Mouse (Mus musculus) naive thymus-derived CD4-positive, alpha-beta T cell, adult 2 months (primary cell): ENCODE results near the gene Fosl1.
"Not testable (repeated sequence)": the region's sequence is repeated elsewhere in the genome, so short reads cannot be mapped to it uniquely, and the experiment has no call there.

Experiments used
- DNase-seq: peaks from one replicate; pipeline ENCODE4 v3.0.0-alpha.2; 2011; ENCODE audit warnings: low read depth

Fosl1 gene

DNA sequence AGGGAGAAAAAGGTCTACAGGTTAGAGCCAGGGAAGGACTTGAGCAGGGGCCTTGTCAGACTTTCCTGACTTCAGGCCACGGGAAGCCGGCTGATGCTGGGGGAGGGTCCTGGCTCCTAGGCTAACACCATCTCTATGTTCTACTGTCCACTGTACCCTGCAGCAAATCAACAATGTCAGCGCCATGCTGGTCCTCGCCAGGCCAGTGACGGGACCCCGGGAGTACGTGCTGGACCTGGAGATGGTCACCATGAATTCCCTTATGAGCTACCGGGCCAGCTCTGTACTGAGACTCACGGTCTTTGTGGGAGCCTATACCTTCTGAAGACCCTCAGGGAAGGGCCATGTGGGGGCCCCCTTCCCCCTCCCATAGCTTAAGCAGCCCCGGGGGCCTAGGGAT, 34.1 kb downstream of the Fosl1 start:
- DNase-seq, result no peak

DNA sequence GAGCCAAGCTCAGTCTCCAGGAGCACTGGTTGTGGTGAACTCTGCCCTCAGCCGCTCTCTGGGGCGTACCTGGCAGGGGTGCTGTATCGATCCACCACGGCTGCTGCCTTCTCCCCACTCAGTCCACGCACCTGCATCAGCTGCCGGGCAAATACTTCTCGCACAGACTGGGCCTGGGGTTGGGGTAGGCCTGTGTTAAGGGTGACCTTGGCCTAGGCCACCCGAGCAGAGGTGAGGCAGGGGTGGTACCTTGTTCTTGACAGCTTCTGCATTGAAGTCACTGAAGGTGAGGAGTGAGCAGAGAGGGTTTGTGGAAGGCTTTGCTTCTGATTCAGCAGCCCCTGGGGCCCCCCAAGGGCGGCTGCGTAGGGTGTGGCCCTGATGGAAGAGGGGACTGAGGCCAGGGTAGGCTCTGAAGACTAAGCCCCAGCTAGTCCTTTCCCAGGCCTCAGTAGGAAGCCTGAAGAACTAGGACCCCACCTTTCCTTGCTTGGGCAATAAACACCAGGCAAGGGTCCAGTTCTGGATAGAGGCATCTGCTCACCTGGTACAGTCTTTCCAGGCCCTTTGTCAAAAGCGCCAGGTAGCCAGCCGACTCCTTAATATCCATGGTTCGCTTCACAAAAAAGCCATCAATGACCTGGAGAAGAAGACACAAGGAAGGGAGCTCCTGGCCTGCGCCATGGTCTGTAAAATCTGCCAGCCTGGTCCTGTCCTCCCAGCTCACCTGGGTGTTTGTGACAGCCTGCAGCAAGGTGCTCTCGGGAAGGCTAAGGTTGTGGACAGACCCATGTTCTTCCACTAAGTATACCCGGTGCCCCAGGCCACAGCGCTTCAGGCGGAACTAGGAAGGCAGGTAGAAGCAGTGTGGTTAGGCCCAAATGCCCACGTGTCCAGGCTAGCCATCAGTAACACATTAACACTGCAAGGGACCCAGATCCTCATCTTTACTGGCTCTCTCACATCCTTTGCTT, 36.3 kb downstream of the Fosl1 start:
- no peak for DNase-seq

- no peak for DNase-seq
These were observed 37.1 kb downstream of the Fosl1 start for GRCm38 (mm10) chr19:5484496-5484895.

DNA sequence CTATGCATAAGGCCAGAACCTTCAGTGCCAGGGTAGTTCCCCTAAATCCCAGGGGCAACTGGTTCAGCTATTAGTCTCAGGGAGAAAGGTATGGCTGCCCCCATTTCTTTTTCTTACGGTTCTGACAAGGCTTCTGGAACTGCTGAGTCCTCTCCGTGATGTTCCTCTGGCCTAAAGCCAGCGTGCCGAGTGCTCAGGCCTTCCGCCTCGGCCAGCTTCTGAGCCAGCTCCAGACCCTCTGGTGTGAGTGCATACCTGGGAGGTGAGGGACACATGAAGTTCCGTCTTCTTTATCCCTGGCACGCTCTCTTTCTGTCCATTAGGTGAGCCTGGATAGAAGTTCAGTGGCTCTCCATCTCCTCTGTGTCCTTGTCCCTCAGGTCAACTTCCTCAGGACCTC, 38.0 kb downstream of the Fosl1 start:
- no peak for DNase-seq

- no peak for DNase-seq
These were observed 38.5 kb downstream of the Fosl1 start for GRCm38 (mm10) chr19:5485821-5486220.

- DNase-seq, result no peak
These were observed 38.9 kb downstream of the Fosl1 start for GRCm38 (mm10) chr19:5486286-5486685.

GRCm38 (mm10) chr19:5486771-5487170, 39.4 kb downstream of the Fosl1 start:
- DNase-seq, result no peak

- peak; percentile 97 for DNase-seq
These were observed 40.6 kb downstream of the Fosl1 start, which contains the start of gene Mus81 for GRCm38 (mm10) chr19:5487768-5488550. Gene Mus81 (minus strand): TSS chr19:5488402.

DNA sequence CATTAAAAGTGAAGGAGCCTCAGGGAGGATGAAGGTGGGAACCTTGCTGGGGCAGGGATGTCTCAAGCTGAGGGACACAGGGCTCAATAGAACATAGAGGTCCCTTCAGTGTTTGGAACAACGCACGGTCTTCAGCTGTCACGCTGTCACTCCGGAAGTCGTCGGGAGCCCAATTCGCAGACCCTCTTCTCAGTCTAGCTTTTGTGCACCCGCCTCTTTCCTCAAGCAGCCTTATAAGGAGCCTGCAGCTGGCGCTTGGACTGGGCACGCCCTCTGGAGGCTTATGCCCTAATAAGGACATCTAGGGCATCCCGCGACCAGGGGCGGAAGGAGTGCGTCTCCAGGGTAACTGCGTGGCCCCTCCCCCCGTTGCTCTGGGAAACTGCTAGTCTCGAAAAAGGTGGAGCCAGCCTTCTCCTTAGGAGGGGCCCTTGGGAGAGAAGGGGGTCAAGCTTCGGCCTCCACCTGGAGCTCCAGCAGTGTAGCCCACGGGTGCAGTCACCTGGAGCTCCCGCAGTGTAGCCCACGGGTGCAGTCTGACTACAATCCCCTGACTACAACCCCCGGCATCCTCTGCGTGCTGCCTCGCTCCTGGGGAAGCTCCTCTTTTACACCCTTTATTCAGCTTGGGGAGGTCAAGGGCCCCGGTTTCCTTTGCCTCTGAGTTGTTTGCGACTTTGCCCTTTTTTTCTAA, 41.7 kb downstream of the Fosl1 start:
- DNase-seq, result peak; percentile 96

DNA sequence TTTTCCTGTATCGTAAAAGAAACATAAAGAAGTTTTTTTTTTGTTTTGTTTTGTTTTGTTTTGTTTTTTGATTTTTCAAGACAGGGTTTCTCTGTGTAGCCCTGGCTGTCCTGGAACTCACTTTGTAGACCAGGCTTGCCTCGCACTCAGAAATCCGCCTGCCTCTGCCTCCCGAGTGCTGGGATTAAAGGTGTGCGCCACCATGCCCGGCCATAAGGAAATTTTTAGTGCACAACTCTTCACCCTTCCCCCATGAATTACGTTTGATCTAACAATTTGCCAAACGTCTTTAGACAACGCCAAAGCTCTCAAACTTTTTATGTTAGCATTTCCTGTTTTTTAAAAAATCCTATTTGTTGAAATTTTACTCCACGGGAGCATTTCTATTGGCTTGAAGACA, 42.4 kb downstream of the Fosl1 start:
- not testable (repeated sequence) for DNase-seq

- DNase-seq, result peak; percentile 95
These were observed 43.1 kb downstream of the Fosl1 start, which contains the start of gene Cfl1 for GRCm38 (mm10) chr19:5490313-5490897. Gene Cfl1 (plus strand): TSS chr19:5490455.

- peak; percentile 92 for DNase-seq
These were observed 43.8 kb downstream of the Fosl1 start for GRCm38 (mm10) chr19:5490898-5491708.

- no peak for DNase-seq
These were observed 45.3 kb downstream of the Fosl1 start for GRCm38 (mm10) chr19:5492641-5493040.

DNA sequence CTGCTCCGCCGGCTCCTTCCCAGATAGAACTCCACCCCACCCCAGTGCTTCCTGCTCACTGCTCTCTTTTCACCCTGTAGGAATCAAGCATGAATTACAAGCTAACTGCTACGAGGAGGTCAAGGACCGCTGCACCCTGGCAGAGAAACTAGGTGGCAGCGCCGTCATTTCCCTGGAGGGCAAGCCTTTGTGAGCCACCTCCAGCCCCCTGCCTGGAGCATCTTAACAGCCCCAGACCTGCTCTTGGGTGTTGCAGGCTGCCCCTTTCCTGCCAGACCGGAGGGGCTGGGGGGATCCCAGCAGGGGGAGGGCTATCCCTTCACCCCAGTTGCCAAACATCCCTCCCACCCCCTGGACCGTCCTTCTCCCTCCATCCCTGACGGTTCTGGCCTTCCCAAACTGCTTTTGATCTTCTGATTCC, 46.0 kb downstream of the Fosl1 start:
- DNase-seq, result not testable (repeated sequence)

GRCm38 (mm10) chr19:5494314-5494713, 47.0 kb downstream of the Fosl1 start:
- no peak for DNase-seq

GRCm38 (mm10) chr19:5495353-5496051, 48.2 kb downstream of the Fosl1 start:
- DNase-seq, result no peak

DNA sequence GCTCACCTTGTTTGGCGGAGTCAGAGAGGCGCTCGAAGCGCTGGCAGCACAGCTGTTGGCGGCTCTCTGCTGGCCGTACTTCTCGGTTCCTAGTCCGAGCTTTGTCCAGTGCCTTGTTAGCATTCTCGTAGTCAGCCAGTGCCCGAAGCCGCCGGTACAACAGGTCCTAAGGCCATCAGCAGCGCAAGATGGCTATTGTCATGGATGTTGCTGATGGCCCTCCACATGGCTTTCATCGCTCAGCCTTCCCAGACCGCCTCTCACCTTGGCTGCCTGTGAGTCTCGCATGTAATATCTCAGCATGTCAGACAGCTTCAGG, 48.7 kb downstream of the Fosl1 start:
- DNase-seq, result no peak

- no peak for DNase-seq
These were observed 53.1 kb downstream of the Fosl1 start for GRCm38 (mm10) chr19:5500330-5500875.

- no peak for DNase-seq
These were observed 56.3 kb downstream of the Fosl1 start, which contains the start of gene 1700020D05Rik for GRCm38 (mm10) chr19:5503687-5504086. Gene 1700020D05Rik (minus strand): TSS chr19:5503787.
